Mouse (Mus musculus) stomach, adult 2 months (tissue): Measurements from ENCODE around the gene Epdr1. TPM values are rescaled to one million over a fixed set of nuclear protein-coding genes. Genes with fewer than 3 reads are reported as not detected.

Experiments used
- polyA plus RNA-seq: library from polyadenylated mRNA; depleted of rRNA; stranded (reverse); fragments of >200 nt; gene quantifications from 2 replicates; pipeline ENCODE4 v1.2.3, GENCODE M21; 2012; rRNA removed

The Epdr1 gene
- 7.9 and 21.0 TPM in 2 replicates for polyA plus RNA-seq

GRCm38 (mm10) chr13:19619216-19619927 lies at the start of gene Epdr1:
Gene Epdr1, minus strand, starts transcription at chr13:19619927.

DNA sequence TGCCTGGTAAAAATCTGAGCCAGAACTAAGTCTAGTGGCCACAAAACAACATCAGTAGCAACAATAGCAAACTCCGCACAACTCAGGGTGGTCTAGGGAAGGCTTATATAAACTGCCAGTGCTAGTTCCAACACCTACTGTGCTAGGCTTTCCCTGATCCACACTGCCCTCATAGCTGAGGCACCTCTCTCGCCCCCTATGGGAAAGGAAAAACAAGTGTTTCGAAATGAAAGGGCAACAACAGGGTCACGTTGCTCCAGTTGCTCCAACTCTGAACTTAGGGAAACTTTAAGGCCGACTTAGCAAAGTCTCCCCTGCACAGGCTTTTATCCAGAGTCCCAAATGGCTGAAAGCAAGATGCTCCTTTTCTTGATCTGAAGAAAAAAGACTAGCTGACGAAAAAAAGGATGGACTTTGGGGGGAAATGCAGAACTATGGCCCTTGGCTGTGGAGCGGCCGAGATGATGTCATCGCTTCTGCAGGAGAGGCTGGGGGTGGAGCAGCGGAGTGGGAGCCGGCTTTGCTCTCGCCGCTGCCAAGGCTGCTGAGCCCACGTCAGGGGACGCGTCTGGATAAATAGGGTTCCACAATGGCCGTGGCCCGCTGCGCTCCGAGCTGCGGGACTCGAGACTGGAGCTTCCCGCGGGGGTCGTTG lies 3.0 kb upstream of the Epdr1 start, which contains the start of gene Sfrp4:
Gene Sfrp4 (plus strand): TSS at position 532 of the 655 bp plus-strand sequence.

Other genes with a start within 250 kb of the Epdr1 start
- 4.0 and 6.4 TPM in 2 replicates for gene Stard3nl, start 224.1 kb downstream of the Epdr1 start, polyA plus RNA-seq
- 1.8 and 2.0 TPM in 2 replicates for gene Sfrp4, start 3.2 kb upstream of the Epdr1 start, polyA plus RNA-seq
- gene Nme8, start 77.9 kb upstream of the Epdr1 start, polyA plus RNA-seq = not detected in 2 replicates
- not detected in 2 replicates for gene Gpr141, start 204.3 kb upstream of the Epdr1 start, polyA plus RNA-seq